Mouse (Mus musculus): Measurements from ENCODE around the gene Sncb.

The Sncb gene

DNA sequence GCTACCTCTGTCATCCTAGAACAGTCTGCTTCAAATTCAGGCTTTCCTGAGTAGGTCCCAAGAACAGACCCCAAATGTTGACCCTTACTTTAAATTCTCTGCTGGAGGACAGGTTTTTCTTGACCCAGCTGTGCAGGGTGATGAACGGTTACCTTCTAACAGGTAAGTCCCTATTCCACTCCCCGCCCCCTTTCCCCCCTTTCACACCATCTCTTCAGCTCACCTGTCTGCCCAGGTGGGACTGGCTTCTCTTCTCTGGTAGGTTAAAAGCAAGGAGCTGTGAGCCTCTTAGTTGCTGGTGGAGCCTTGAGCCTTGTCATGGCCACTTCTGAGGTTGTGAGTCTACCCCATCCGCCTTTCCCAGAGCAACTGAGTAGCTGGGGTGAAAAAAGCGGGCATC, 17.3 kb upstream of the Sncb start, which contains the start of gene Eif4e1b:
TSS of gene Eif4e1b (plus strand) at position 301 of the 400 bp plus-strand sequence.
- in situ Hi-C loops (cut with MboI; ENCODE audit: unreplicated experiment in 2 of 2), result no loop called here

DNA sequence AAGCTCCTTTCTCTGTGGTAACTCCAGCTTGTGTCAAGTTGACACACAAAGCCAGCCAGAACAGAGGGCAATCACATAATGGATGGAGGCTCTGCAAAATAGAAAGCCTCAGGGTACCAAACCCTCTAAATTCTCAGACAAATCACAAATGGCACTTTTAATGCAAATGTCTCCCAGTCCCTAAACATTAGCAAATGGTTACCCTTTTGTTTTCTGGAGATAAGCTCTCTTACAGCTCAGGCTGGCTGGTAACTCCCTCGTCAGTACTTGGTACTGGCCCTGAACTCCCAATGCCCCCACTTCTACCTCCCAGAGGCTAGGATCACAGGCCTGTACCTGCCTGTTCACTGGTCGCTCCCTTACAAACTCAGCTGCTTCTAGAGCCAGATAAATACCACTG, 16.8 kb upstream of the Sncb start:
- in situ Hi-C loops (cut with MboI; ENCODE audit: unreplicated experiment in 2 of 2), result no loop called here

DNA sequence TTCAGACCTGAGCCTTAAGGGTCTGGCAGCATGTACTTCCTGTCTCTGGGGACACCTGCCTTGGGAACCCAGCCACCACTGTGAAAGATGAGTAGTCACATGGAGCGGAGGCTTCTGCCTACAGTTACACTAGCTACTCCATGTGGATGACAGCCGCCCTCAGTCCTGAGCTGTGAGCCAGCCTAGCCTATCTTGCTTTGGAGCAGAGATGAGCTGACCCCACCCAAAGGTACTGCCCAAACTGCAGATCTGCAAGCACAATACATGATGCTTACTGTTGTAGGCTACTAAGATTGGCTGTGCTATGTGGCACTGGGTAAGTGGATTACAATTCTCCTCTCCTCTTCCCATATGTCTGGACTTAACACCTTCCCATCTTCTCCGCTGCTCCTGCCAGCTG, 14.7 kb upstream of the Sncb start:
- in situ Hi-C loops (cut with MboI; ENCODE audit: unreplicated experiment in 2 of 2), result no loop called here

DNA sequence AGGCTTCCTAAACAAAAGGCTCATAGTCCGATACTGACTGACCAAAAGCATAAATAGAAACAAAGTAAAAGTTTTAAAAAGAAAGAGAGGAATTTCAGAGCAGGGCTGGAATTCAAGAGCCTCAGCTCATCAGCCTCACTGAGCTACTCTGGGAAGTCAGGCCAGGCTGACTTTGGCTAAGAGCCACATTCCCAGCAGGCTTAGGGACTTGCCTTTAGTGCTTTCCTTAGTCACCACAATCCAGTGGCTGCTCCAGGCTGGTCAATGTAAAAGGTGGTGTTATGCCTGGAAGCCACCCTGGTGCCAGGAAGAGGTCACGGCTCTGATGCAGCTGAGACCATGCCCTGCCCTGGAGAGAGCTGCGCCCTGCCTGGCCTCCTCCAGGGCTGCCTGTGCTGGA, 14.2 kb upstream of the Sncb start:
- in situ Hi-C loops (cut with MboI; ENCODE audit: unreplicated experiment in 2 of 2), result no loop called here

DNA sequence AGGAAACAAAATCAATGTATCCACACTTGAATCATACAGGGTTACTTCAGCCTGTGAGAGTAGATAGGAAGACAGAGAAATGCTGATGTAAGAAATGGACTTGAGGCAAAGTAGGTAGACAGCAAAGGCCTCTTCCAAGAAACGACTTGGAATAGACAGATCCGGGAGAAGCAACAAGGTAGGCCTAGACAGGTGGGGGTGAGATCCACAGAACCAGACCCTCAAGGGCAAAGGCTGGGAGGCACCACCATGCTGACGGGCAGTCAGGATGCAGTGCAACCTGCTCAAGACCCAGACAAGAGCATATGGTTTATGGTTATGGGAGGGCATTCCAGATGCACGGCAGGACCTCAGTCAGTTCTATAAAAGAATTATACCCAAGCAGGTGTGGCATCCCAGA, 617 bp upstream of the Sncb start:
- in situ Hi-C loops (cut with MboI; ENCODE audit: unreplicated experiment in 2 of 2), result no loop called here

DNA sequence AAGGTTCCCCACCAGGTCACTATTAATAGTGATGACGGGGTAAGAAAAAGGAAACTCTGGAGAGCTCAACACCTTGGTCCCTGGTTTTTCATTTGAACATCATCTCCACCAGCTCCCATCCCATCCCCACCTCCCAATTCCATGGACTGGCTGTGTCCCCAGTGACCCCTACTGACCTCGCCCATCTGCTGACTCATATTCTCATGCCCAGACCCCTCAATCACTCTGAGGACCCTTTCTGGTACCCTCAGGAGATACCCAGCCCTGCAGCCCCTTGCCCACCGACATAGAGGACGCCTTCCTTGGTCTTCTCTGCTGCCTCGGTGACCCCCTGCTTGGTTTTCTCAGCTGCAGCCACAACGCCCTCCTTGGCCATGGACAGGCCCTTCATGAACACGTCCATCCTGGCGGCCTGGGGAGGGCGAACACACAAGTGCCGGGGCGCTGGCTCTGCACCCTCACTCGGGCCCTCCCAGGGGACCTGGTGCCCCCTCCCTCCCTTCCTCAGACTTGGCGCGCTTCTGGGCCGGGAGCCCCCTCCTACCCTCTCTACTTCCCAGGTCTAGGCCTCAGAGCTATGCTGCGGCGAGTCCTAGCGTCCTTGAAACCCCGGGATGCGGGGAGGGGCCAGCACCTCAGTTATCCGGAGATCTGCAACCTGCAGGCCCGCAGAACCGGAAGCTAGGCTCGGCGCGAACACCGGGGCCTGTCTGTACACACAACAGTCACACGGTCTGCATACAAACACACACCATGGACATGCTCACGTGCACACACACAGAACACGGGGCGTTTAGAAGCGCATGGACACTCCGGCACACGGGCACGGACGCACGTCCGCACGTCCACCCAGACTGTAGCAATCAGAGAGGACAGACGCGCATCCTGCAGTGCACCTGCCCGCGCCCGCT, 859 bp downstream of the Sncb start:
- in situ Hi-C loops (cut with MboI; ENCODE audit: unreplicated experiment in 2 of 2), result no loop called here

DNA sequence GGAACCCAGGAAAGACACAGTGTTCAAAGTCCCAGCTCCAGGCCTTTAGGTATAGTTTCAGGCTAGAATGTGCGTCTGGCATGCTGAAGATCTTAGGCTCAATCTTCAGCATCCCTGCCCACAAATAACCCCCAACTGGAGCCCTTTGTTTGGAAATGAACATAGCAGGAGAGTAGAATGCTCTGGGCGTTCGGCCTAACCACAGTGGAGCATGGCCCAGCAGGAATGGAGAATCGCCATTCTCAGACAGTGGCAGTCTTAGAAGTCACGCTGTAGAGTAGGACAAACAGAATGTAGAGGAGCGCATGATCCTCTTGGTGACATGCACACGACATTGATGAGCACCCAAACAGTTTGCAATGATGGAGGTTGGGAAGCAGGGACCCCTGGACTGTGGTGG, 5.5 kb downstream of the Sncb start:
- in situ Hi-C loops (cut with MboI; ENCODE audit: unreplicated experiment in 2 of 2), result no loop called here

DNA sequence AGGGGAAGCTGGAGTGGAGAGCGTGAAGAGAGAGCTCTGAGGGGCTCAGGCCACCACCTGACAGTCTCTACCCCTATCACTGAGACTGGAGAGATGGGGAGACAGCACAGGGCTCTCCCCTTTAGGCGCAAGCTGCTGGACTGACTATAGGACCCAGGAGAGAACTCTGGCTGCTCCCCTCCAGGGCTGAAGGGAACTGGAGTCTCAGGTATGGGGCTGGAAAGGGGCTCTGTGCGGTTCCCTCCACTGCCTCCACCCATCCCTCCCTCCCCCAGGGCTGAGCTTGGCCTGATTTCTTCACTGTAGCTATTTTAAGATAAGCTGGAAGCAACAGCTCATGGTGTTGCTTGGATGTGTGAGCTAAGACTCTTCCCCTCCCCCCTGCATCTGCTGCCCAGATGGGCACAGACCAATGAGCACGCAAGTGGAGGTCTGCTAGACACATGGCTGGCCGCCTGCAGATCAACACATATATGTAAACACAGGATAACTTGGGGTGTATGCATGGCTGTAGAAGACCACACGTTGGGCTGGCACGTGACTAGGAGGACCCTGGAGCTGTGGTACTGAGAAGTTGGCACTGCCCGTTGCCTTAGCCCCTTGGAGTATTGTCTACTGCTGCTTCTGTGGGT, 6.1 kb downstream of the Sncb start:
- in situ Hi-C loops (cut with MboI; ENCODE audit: unreplicated experiment in 2 of 2), result no loop called here

DNA sequence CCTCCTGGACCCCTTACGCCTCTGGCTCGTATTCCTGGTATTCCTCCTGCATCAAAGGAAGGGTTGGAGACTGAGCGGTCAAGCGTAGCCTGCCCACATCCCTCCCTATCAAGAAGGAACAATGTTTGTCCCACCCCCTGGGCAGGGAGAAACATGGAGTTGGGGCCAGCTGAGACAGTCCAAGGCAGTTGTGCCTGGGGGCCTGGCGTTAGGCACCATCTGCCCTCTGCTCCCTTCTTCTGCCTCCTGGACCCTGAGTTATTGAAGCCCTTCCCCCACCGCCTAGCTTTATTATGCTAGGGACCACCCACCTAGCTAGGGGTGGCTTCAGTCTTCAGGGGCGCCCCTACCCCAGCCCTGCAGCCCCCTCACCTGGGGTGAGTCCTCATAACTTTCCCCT, 6.9 kb downstream of the Sncb start:
- in situ Hi-C loops (cut with MboI; ENCODE audit: unreplicated experiment in 2 of 2), result no loop called here

DNA sequence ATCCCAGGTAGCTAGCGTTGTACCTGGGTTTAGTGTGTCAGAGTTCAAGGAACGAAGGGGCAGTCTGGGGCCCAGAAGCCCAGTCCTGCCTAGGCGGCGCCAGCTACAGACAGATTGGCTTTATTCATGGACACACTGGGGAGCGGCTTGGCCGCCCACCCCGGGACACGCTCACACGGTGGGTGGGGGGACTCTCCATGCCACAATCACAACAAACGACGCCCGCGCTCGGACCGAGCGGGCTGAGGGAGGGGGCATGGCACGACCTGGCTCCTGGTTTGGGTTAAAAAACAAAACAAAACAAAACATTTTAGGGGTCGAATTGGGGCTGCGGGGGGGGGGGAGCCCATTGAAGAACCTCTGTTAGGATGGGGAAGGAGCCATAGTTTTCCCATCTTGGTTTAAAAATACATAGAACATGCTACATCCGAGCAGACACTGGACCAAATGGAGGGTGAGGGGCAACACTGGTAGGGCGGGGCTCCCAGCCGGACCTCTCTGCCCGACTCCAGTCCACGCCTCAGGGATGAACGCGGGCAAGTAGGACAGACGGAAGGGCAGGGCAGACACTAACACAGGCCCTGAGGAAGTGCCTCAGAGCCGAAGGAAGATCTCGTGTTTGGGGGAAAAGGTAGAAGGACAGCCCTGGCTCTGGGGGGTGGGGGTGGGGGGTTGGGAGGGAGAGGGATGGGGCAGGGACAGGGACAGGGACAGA, 7.5 kb downstream of the Sncb start:
- in situ Hi-C loops (cut with MboI; ENCODE audit: unreplicated experiment in 2 of 2), result no loop called here

DNA sequence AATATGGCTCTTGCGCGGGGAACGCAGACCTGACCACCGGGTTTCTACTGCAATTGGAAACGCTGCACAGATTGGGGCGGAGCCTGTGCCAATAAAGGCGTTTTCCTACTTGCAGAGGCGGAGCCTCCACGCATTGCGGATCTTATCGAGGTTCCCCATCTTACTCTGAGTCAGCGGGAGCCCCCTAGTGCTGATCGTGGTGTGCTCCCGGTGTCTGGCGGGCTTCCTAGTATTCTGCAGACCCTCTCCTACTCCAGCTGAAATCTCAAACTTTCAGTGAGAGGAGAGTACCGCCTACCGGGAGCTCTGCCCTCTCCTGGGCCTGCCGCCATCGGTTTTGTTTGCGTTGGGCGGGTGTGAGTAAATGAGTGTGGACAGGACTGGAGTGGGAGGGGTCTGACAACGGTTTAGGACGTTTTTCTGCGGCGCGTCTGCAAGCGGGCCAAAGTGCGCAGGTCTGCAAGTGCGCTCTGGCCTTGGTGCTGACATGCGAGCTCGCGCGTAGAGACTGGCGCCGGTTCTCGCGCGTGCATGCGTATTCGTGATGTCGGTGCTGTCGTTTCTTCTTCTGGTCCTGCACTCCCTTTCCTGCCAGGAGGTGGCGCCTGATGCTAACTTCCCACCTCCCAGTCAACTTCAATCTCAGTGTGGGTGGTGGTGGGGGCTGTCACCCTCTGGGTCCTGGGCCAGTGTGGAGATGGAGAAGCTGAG, 8.2 kb downstream of the Sncb start:
- in situ Hi-C loops (cut with MboI; ENCODE audit: unreplicated experiment in 2 of 2), result no loop called here

DNA sequence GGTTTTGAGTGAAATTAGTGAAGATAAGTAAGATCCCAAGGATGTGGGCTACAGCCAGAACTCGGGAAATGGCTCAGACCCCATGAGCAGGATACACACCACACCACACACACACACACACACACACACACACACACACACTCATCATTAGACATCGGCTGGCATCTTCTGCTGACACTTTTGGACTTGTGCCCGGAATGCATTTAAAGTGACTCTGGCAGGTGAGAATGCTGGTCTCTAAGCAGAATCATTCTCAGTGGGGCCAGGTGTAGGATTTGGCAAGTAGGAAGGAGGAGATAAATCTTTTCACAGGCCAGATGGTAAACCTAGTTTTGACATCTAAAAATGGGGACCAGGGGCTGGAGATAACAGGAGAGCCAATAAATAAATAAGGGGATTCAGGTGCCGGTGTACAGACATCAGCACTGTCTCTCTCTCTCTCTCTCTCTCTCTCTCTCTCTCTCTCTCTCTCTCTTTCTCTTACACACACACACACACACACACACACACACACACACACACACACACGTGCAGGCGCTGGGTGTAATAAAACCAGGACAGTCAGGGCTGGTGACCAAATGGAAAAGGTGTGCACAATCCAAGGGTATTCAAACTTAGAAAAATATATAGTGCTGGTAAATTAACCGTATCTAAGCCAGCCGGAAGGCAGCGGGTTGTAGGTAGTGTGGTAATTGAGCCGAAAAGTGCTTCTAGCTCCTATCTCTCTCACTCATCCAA, 9.1 kb downstream of the Sncb start:
- in situ Hi-C loops (cut with MboI; ENCODE audit: unreplicated experiment in 2 of 2), result no loop called here

DNA sequence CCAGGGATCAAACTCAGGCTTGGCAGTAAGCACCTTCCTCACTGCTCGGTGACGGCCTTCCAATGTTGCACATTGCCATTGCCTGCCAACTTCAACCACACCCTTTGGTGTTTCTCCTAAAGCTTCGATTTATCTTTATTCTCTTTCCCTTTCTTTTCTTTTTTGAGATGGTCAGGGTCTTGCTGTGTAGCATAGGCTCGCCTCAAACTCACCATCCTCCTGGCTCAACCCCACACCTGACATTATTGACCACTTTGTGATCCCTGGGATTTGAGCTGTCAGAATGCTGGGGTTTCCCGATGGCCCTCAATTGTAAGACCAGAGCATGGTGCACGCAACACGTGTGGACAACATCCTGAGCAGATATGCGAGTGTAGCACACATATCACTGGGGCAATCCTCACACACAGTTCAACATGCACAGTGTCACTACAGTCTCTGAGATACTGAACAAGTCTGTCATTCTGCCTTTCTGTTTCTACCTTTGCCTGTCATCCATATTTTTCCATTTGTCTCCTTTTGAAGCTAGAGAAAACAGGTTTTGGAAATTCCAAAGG, 10.2 kb downstream of the Sncb start:
- in situ Hi-C loops (cut with MboI; ENCODE audit: unreplicated experiment in 2 of 2), result no loop called here

DNA sequence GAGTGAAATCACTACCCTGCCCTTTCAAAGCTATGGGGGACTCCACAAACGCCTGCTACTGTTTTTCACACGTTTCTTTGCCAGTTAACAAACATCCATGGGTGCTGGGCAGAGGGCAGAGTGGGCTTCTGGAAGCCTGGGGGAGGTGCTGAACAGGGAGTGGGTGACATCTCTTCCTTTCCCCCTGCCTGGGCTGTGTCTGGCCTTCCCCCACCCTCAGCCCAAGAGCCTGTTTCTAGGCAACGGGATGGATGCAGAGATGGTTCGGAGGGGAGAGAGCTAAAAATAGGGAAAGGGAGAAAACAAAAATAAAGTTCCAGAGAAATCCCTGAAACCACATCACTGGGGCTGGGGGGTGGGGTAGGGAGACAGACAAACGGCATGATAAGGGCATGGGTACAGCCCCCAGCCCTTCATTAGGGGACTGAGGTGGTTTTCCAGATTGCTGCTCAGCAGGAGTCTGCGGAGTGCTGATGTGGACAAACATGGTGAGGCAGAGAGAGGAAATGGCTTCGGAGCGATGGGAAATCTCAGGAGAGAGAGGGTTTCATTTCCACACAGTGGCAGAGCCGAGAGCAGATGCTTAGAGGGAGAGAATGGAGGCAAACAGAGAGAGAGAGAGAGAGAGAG, 11.1 kb downstream of the Sncb start:
- in situ Hi-C loops (cut with MboI; ENCODE audit: unreplicated experiment in 2 of 2), result no loop called here

DNA sequence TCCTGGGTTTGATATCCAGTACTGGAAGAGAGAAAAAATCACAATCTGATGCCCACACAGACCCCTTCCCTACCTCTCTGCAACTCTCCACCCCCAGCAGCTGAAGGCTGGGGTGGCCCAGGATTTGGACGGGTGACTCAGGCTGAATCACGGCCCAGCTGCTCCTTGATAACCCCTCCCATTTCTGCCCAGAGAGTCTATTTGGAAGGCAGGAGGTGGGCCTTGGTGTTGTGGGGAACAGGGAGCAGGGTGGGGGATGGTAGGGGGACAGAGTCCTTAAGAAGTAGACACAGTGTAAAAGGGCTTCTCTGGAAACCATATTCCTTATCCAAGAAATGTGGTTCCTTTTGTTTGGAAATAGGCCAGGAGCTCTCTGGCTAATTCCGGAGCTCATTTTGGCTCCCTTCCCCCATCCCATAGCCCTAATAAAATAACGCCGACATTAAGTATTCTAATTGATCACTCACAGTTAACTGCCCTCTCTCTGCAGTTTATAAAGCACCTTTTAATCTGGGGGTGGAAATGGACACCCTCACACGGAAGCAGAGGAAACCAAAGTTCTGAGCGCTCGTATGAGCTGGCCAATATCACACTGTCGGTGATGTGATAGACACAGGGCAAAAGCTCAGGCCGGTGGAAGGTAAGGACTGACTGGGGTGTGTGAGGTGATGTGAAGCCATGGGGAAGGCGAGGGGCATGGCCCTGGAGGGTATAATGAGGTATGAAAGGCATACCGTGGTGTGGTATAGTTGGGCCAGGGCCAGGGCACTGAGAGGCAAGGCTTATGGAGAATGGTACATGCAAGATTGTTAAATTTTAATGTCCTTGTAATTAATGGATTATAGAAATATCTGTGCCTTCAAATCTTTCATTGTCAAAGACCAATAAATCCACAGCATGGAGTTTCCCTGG, 12.0 kb downstream of the Sncb start:
- in situ Hi-C loops (cut with MboI; ENCODE audit: unreplicated experiment in 2 of 2), result no loop called here

DNA sequence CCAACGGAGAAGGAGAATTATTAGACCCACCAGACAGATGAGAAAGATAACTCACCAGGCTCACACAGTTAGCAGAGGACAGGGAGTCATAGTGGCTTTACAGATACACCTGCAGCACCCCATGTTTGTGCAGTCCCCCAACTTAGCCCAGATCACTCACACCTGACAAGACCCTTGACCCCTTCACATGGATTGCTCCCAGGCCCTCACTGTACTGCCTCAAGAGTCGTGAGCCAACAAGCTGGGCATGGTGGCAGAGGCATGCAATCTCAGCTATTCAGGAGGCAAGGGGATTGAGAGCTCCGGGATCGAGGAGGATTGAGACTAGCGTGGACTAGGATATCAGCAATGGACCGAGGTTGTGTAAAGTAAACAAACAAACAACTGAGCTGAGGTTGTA, 12.7 kb downstream of the Sncb start:
- in situ Hi-C loops (cut with MboI; ENCODE audit: unreplicated experiment in 2 of 2), result no loop called here

DNA sequence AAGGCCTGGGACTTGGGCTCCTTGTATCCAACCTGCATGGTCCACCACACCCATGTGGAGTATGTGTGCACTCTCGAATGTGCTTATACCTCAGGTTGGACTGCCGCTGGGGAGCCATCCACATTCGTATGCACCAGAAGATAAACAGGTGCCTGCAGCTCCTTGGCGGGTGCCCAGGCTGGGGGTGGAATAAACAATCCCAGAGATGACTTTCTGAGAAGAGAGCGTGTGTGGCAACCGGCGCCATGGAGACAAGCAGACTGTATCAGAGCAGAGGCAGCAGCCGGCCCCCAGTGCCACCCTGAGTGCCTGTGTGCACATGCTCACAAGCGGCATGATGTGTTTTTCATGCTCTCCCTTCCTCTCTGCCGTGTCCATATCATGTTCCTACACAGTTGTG, 13.7 kb downstream of the Sncb start:
- in situ Hi-C loops (cut with MboI; ENCODE audit: unreplicated experiment in 2 of 2), result no loop called here

DNA sequence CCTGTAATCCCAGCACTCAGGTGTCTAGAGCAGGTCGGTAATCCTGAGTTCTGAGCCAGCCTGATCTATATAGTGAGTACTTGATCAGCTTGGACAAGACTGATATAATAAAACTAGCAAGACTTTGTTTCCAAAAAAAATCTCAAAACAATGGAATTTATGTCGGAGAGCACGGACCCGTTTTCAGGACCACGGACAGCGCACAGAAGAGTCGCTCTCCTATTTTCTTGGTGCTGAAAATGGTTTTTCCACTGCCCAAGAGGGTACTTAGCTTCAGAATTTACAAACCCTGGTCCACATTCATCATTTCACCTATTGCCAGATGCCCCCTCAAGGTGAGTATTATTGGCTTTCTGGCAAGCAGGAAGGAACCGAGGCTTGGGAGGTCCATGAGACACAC, 15.7 kb downstream of the Sncb start:
- in situ Hi-C loops (cut with MboI; ENCODE audit: unreplicated experiment in 2 of 2), result no loop called here
